Mouse (Mus musculus) CH12.LX (cell line): ENCODE measurements around the gene Spag17.

Experiments used
- BHLHE40 ChIP-seq: IDR thresholded peaks from 2 replicates; pipeline ENCODE4 v1.6.1; 2011; ENCODE audit warnings: mild to moderate bottlenecking, low read depth, low read length, improper control_type of control experiment
- CTCF ChIP-seq, 2 experiments: IDR thresholded peaks in 1 of 2; conservative IDR thresholded peaks in 1 of 2; 2 replicates each; pipeline ENCODE4 v1.5.1; 2011 to 2012; ENCODE audit warnings: low read depth in 2 of 2, low read length in 2 of 2, improper control_type of control experiment in 1 of 2, inconsistent platforms in 1 of 2, mild to moderate bottlenecking in 1 of 2, moderate library complexity in 1 of 2
- EP300 ChIP-seq: IDR thresholded peaks from 2 replicates; pipeline ENCODE4 v1.6.1; 2011; ENCODE audit warnings: low read length, improper control_type of control experiment
- MEF2A ChIP-seq: IDR thresholded peaks from 2 replicates; pipeline ENCODE4 v1.6.1; 2014; ENCODE audit warnings: low read depth, mild to moderate bottlenecking, inconsistent platforms, low read length, improper control_type of control experiment, borderline replicate concordance
- POLR2A ChIP-seq: IDR thresholded peaks from 2 replicates; pipeline ENCODE4 v1.6.1; 2011; ENCODE audit warnings: low read depth, mild to moderate bottlenecking, improper control_type of control experiment, low read length
- SMC3 ChIP-seq: IDR thresholded peaks from 2 replicates; pipeline ENCODE4 v1.6.1; 2011; ENCODE audit warnings: low read depth, low read length, improper control_type of control experiment
- TCF12 ChIP-seq: IDR thresholded peaks from 2 replicates; pipeline ENCODE4 v1.6.1; 2014; ENCODE audit warnings: low read depth, mild to moderate bottlenecking, inconsistent platforms, low read length, improper control_type of control experiment

DNA sequence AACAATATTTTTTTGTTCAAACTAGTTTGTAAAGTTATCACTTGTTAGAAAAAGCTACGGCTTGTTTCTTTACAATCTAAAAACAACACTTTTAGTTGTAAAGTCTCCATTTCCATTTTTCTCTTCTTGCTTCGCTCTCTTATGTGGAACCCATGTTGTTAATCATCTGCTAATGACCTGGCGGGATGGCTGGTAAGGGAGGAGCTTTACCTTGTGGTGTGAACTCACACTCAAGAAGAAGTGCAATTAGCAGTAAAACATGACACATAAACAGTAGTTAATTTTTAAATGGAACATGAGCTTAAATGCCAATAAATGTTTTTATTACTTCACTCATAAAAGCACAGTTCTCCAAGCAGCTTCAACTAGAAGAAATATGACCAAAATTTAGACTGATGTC is 3.7 kb upstream of the Spag17 start:
- TF ChIP-seq CTCF (conservative IDR thresholded peaks at IDR 0.05 in 1 of 2, IDR thresholded peaks at IDR 0.05 in 1 of 2; ENCODE audit: low read depth in 2 of 2, low read length in 2 of 2), result no peak
- TF ChIP-seq TCF12, result no peak
- TF ChIP-seq MEF2A, result no peak
- TF ChIP-seq POLR2A, result no peak
- no peak for TF ChIP-seq EP300
- no peak for TF ChIP-seq BHLHE40
- no peak for TF ChIP-seq SMC3
